Mouse (Mus musculus) right cerebral cortex, postnatal 25 days (tissue): ENCODE results near the gene Mknk2.

Experiments used
- DNase-seq: peaks from one replicate; pipeline ENCODE4 v3.0.0; 2022

The Mknk2 gene

DNA sequence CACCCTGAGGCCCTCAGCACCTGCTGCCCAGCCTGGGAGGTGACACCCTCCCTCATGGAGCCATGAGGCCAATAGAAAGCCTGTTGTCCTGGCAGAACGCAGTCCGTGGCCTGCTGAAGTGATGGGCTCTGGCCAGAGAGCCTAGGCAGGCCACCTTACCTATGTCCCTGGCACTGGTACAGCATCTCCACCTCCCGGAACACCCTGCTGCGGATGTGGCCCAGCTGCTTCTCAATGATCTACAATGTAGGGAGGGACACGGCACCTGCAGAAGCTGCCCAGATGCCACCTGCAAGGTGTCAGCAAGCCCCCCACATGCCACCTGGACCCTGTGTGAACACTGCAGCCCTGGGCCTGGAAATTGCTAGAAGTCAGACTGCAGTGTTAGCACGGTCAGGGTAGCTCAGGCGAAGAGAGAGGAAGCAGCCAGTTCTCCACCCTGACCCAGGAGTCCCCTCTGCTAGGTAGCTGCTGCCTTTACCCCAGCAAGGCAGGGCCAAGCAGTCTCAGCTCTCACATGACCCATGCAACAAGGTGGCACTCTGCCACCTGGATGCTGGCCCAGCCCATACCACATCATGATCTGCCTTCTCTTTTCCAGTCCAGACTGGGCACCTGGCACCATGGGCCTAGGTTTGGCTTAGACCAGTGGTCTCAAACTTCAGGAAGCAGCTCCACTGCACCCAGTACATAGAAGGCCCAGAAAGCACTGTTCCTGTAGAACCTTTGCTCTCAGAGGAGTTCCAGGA is 8.0 kb downstream of the Mknk2 start:
- no peak for DNase-seq

- no peak for DNase-seq
Measured at GRCm38 (mm10) chr10:80669018-80669417, 8.9 kb downstream of the Mknk2 start.

- DNase-seq = no peak
Measured at GRCm38 (mm10) chr10:80668614-80669013, 9.3 kb downstream of the Mknk2 start.

GRCm38 (mm10) chr10:80666837-80667412 is 11.0 kb downstream of the Mknk2 start:
- no peak for DNase-seq

- DNase-seq = no peak
Measured at GRCm38 (mm10) chr10:80665981-80666733, 11.8 kb downstream of the Mknk2 start.

DNA sequence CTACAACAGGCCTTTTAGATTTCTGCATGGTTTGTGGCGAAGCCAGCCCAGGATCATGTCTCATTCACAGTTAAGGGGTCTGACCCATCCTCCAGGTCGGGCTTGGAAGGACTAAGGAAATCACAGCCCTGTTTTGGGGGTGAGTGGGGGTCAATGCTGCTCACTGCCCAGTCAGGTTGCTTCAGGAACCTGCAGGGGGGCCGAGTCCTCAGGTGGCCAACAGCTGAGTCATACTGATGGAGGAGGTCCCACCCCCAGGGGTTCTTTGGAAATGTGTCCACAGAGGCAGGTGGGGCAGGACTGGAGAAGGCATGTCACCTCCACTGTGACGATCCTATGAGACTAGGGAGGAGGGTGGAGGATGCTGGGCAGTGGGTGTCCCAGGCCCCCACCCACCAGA is 12.5 kb downstream of the Mknk2 start:
- no peak for DNase-seq

GRCm38 (mm10) chr10:80665016-80665380 is 12.9 kb downstream of the Mknk2 start:
- no peak for DNase-seq

- DNase-seq = peak; percentile 40
Measured at GRCm38 (mm10) chr10:80664197-80665015, 13.5 kb downstream of the Mknk2 start.

GRCm38 (mm10) chr10:80663485-80664196 is 14.3 kb downstream of the Mknk2 start:
- no peak for DNase-seq

- no peak for DNase-seq
Measured at GRCm38 (mm10) chr10:80661149-80661548, 16.8 kb downstream of the Mknk2 start.

DNA sequence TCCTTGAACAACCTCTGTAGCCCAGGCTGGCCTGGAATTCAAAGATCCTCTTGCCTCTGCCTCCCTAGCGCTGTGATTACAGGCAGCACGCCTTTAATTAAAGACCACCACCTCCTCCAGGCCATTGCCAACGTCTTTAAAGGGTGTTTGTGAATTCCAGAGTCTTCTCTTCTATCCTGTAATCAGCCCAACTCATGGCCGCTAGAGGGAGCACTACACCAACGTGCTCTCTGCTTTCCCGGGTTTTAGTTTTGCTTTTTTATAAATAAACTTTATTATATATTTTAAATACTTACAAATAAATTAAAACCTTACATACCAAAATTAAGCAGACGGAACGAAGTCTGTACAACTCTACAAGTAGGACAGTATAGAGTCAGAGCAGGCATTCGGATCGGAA is 18.7 kb downstream of the Mknk2 start:
- DNase-seq = peak; percentile 67

- no peak for DNase-seq
Measured at GRCm38 (mm10) chr10:80658841-80659202, 19.1 kb downstream of the Mknk2 start.

DNA sequence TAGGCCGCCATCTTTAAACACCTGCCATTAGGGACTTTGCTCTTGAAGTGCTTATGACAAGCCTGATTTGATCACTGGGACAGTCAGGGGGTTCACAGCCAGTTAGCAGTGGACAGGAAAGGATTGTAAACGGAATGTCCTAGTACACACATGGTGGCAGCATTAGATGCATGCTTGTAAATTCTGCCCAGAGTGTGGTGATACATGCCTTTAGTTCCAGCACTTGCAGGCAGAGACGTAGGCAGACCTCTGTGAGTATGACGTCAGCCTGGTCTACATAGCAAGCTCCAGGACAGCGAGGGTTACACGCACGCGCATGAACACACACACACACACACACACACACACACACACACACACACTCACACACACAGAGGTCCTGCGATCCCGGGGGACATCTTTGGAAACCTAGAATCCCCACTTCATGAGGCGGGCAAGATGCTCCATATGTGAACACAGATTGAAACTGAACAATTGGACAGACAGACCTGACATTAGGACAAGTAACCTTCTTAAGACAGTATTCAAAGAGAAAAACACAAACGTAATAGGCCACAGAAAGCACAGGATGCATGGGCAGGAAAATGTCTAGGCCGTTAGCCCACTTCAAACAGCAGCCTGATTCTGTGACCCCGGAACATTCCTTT is 19.6 kb downstream of the Mknk2 start:
- DNase-seq = no peak

DNA sequence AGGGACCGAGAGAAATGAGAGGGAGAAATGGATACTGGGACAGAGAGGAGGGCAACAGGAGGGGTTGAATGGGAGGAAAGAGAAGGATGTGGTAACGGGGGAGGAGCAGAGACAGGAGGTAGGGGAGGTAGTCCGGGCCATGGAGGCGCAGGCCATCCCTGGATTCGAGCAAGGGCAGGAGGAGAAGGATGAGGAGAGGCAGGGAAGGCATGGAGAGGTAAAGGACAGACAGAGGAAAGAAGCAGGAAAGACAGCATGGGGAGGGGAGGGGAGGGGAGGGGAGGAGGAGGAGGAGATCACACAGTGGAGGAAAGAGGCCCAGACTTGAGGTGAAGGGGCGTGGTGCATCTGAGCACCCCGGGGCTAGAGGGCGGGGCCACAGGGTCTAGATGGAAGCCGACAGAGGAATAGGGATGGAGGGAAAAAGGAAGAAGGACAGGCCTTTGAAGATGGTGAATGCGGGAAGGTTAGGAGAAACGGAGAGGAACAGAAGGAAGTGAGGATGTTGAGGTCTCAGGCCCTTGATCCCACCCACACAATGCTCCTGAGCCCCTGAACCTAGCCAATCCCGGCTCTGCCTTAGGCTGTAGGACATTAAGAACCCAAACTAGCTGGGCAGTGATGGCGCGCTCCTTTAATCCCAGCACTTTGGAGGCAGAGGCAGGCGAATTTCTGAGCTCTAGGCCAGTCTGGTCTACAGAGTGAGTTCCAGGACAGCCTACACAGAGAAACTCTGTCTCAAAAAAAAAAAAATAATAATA is 20.9 kb downstream of the Mknk2 start, which contains the start of gene Btbd2:
Btbd2 (minus strand) TSS at position 209 of the 761 bp plus-strand sequence.
- no peak for DNase-seq

- peak; percentile 88 for DNase-seq
Measured at GRCm38 (mm10) chr10:80656130-80656862, 21.6 kb downstream of the Mknk2 start.

- DNase-seq = no peak
Measured at GRCm38 (mm10) chr10:80655406-80656129, 22.3 kb downstream of the Mknk2 start.

DNA sequence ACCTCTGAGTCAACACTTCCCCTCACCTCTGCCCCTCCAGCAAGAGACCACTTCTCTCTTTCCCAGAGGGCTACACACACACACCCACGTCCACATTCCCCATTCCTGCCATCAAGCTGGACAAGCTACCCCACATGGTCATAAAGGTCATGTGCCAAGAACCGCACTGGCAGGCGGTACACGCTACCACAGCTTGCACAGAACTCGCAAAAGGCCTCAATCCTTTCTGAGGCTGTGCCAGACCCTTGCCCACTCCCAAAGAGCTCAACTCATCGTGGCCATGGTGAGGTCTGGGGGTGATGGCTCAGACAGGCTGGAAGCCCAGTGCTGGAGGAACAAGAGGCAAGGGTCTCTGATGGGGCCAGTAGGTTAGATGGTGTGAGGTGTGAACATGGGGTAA is 23.0 kb downstream of the Mknk2 start:
- no peak for DNase-seq

- DNase-seq = no peak
Measured at GRCm38 (mm10) chr10:80653156-80653720, 24.7 kb downstream of the Mknk2 start.

DNA sequence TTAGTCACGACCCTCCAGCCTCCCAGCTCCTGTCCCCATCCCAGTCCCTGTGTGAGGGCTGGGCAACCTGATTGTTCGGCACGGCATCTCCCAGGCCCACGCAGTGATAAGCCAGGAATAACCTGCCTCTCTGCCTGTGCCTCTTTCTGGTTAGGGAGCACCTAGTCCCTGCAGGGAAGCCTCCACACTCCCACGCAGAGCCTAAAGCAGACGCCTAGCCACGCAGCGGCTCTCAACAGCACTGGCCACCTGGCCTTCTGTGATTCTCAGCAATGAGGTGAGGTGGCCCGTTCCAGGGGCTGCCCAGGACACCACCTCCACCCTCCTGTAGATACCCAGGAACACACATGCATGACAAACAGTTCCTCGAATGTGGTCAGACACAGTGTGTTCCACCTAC is 27.5 kb downstream of the Mknk2 start:
- DNase-seq = peak; percentile 33
